Mouse (Mus musculus) midbrain, embryonic 11.5 days (tissue): ENCODE data around the gene Fuom. TPM values are rescaled to one million over a fixed set of nuclear protein-coding genes. Genes with fewer than 3 reads are reported as not detected.

Source experiments
- ATAC-seq: fragments of 200-750 bp; cut with Nextera tagmentation; 2 replicates; pipeline ENCODE4 v1.8.0; 2017; ENCODE audit warnings: moderate TSS enrichment, moderate library complexity; ENCODE audit not compliant: low FRiP score
- DNase-seq: peaks from one replicate; pipeline ENCODE4 v3.0.0; 2015; ENCODE audit warnings: low spot score; ENCODE audit errors: missing footprints
- H3K27ac ChIP-seq: fragments of 300-500 bp; sonication (generic); 2 replicates; pipeline ENCODE4 v1.5.1; 2014; ENCODE audit warnings: low read depth, low read length
- H3K27me3 ChIP-seq: fragments of 300-500 bp; sonication (generic); 2 replicates; pipeline ENCODE4 v1.6.1; 2014; ENCODE audit warnings: mild to moderate bottlenecking, low read length, moderate library complexity, mixed read lengths; ENCODE audit not compliant: control insufficient read depth, insufficient read depth
- H3K36me3 ChIP-seq: fragments of 300-500 bp; sonication (generic); 2 replicates; pipeline ENCODE4 v1.6.1; 2014; ENCODE audit warnings: mild to moderate bottlenecking, low read length, moderate library complexity, mixed read lengths; ENCODE audit not compliant: control insufficient read depth, insufficient read depth
- H3K4me1 ChIP-seq: fragments of 300-500 bp; sonication (generic); 2 replicates; pipeline ENCODE4 v1.6.1; 2014; ENCODE audit warnings: low read length; ENCODE audit not compliant: control insufficient read depth, insufficient read depth
- H3K4me2 ChIP-seq: fragments of 300-500 bp; sonication (generic); 2 replicates; pipeline ENCODE4 v1.6.1; 2014; ENCODE audit warnings: mild to moderate bottlenecking, moderate library complexity
- H3K4me3 ChIP-seq: fragments of 300-500 bp; sonication (generic); 2 replicates; pipeline ENCODE4 v1.5.1; 2014; ENCODE audit warnings: low read depth, low read length
- H3K9ac ChIP-seq: fragments of 300-500 bp; sonication (generic); 2 replicates; pipeline ENCODE4 v1.6.1; 2014; ENCODE audit warnings: low read length
- H3K9me3 ChIP-seq: fragments of 300-500 bp; sonication (generic); 2 replicates; pipeline ENCODE4 v1.6.1; 2016; ENCODE audit warnings: low read length; ENCODE audit not compliant: control insufficient read depth
- WGBS: fragments of 180-500 bp; shearing (Covaris S2); extraction: QIAGEN DNeasy Blood & Tissue Kit; methylation state at CpG from one replicate; pipeline ENCODE4 v1.1.7; 2014; 5-methylcytosine and 5-hydroxymethylcytosine counted together
- polyA plus RNA-seq: library from polyadenylated mRNA; unstranded; fragments of >200 nt; fragmentation: Nextera tagmentation; extraction: Ambion mirVana; gene quantifications from 2 replicates; pipeline ENCODE4 v1.2.1, GENCODE M21; 2014

Fuom gene
- polyA plus RNA-seq, 1 experiment from 2014 or later: 13.5 TPM

- no peak overlapping the region for H3K27ac ChIP-seq
- H3K4me2 ChIP-seq: no peak overlapping the region
- H3K4me3 ChIP-seq: no peak overlapping the region
- H3K36me3 ChIP-seq: no peaks in the 10 kb centered on the region
- H3K27me3 ChIP-seq: peaks cover 83% of the 10 kb centered on the region
- no peak overlapping the region for H3K9ac ChIP-seq
- WGBS: 76% methylated on average over 4 of the region's 4 CpGs
- ATAC-seq (no peak), DNase-seq (no peak)
- H3K4me1 ChIP-seq: peaks cover 20% of the 10 kb centered on the region
- no peaks in the 10 kb centered on the region for H3K9me3 ChIP-seq
Measured at GRCm38 (mm10) chr7:140054124-140054523, 48.1 kb downstream of the Fuom start.

DNA sequence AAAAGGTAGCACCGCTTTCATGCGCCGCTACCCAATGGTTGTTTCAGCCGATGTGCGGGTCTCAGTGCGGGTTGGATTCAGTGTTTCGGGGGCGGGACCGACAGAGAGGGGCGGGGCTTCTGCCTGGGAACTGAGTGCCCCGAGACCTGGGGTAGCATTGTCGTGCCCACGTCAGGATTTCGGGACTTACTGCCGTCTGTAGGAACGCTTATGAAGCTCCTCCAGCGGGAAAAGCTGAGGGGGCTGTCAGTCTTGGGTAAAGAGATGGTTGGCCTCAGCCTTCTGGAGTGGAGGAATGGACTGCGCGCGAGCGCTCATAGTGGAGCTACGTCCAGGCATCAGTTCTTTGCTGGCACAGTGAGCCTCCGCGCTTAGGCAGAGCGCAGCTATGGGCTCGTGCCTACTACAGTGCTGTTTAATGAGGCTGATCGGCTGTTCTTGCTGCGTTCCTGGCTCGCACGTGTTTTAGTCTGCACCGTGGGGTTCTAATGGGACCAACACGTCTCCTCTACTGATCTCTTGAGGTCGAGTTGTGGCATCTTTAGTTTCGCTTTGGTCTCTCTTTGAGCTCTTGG lies 53.0 kb downstream of the Fuom start:
- Histone ChIP-seq H3K4me3 (peak overlapping the region; percentile 28), H3K36me3 (no peaks in the 10 kb centered on the region), H3K27ac (no peak overlapping the region), H3K4me2 (peak overlapping the region; percentile 43), H3K9me3 (no peaks in the 10 kb centered on the region), H3K9ac (no peak overlapping the region), H3K4me1 (peaks cover 10% of the 10 kb centered on the region), H3K27me3 (peaks cover 98% of the 10 kb centered on the region)
- DNase-seq (peak; percentile 96), ATAC-seq (peak; percentile 64; the same call in 1 of the 2 replicates)
- WGBS: under 1% methylated on average over 34 of the region's 34 CpGs

DNA sequence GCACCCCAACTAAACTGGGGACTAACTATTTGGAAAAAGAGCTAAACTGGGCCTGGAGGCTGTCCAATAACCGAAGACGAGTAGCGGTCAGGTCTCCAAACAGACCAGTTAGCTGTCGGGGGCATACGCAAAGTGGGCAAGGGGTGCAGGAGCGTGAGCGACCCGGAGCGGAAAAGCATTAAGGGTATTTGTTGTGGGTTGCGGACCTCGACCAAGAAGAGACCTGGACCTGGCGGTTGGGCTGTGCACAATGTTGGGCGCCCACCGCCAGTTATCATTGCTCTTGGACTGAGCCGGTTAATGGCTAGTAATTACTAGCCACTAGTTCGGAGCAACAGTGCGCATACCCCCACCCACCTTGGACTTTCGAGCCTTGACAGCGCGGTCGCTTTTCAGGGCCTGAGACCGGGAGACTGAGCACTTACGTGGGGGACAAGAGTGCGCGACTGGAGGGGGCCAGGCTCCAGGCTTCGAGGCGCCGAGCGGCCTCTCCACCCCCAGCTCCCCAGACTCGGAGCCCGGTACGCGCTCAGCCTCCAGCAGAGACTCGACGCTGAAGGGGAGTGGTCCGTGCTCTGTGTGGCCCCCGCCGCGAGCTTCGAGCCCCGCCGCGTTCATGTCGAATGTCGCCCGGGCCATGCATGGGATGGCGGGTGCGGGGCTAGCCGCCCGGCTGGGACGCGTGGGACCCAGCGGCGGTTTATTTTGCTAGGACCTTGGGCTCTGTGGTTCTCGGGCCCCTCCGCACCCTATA lies 53.7 kb downstream of the Fuom start, which contains the start of gene Msx3:
TSS of gene Msx3 (minus strand) at position 729 of the 754 bp plus-strand sequence.
- Histone ChIP-seq H3K27ac (no peak within 1 kb of the TSS), H3K36me3 (no peaks in the 10 kb centered on the region), H3K4me2 (peak within 1 kb of the TSS; percentile 43), H3K9ac (no peak within 1 kb of the TSS), H3K9me3 (no peaks in the 10 kb centered on the region), H3K4me3 (peak within 1 kb of the TSS; percentile 28), H3K4me1 (peaks cover 10% of the 10 kb centered on the region), H3K27me3 (peaks cover 93% of the 10 kb centered on the region)
- ATAC-seq (peak; percentile 57), DNase-seq (peak; percentile 96)
- 1% methylated on average over 56 of the region's 56 CpGs for WGBS

GRCm38 (mm10) chr7:140047811-140048311 lies 54.4 kb downstream of the Fuom start:
- peaks cover 86% of the 10 kb centered on the region for H3K27me3 ChIP-seq
- H3K27ac ChIP-seq: no peak overlapping the region
- no peak for ATAC-seq
- H3K4me2 ChIP-seq: peak overlapping the region; percentile 39
- H3K4me1 ChIP-seq: peaks cover 10% of the 10 kb centered on the region
- no peak for DNase-seq
- H3K36me3 ChIP-seq: no peaks in the 10 kb centered on the region
- under 1% methylated on average over 33 of the region's 33 CpGs for WGBS
- peak overlapping the region; percentile 28 for H3K4me3 ChIP-seq
- H3K9ac ChIP-seq: no peak overlapping the region
- no peaks in the 10 kb centered on the region for H3K9me3 ChIP-seq

Other genes with a start within 250 kb of the Fuom start
- 0.55 and 0.79 TPM in 2 replicates for gene Kndc1, start 207.7 kb downstream of the Fuom start, polyA plus RNA-seq
- not detected in 2 replicates for gene Utf1, start 158.7 kb downstream of the Fuom start, polyA plus RNA-seq
- 0.34 and 1.2 TPM in 2 replicates for gene 6430531B16Rik, start 123.7 kb downstream of the Fuom start, polyA plus RNA-seq
- 1.8 TPM in 2 replicates for gene Adam8, start 109.9 kb downstream of the Fuom start, polyA plus RNA-seq
- gene Zfp511, start 66.0 kb downstream of the Fuom start, polyA plus RNA-seq: 36.3 and 43.1 TPM in 2 replicates
- 58.9 and 62.6 TPM in 2 replicates for gene Tubgcp2, start 65.8 kb downstream of the Fuom start, polyA plus RNA-seq
- 6.1 and 8.0 TPM in 2 replicates for gene Msx3, start 53.4 kb downstream of the Fuom start, polyA plus RNA-seq
- 7.6 and 8.8 TPM in 2 replicates for gene Caly, start 19.9 kb downstream of the Fuom start, polyA plus RNA-seq
- not detected in 2 replicates for gene Prap1, start 9.0 kb downstream of the Fuom start, polyA plus RNA-seq
- 12.1 and 14.7 TPM in 2 replicates for gene Paox, start 13.4 kb upstream of the Fuom start, polyA plus RNA-seq
- gene Echs1, start 14.0 kb upstream of the Fuom start, polyA plus RNA-seq: 163 and 178 TPM in 2 replicates
- gene Mtg1, start 35.1 kb upstream of the Fuom start, polyA plus RNA-seq: 21.4 and 31.2 TPM in 2 replicates
- 0.59 and 0.89 TPM in 2 replicates for gene Sprn, start 52.4 kb upstream of the Fuom start, polyA plus RNA-seq
- gene Olfr522, start 62.3 kb upstream of the Fuom start, polyA plus RNA-seq: not detected in 2 replicates
- not detected in 2 replicates for gene Olfr523, start 70.8 kb upstream of the Fuom start, polyA plus RNA-seq
- gene Olfr524, start 103.5 kb upstream of the Fuom start, polyA plus RNA-seq: not detected in 2 replicates
- gene Cd163l1, start 115.8 kb upstream of the Fuom start, polyA plus RNA-seq: not detected in 2 replicates
- not detected in 2 replicates for gene 5830411N06Rik, start 144.8 kb upstream of the Fuom start, polyA plus RNA-seq
- gene Olfr525, start 218.4 kb upstream of the Fuom start, polyA plus RNA-seq: not detected in 2 replicates
- not detected in 2 replicates for gene Olfr527, start 231.6 kb upstream of the Fuom start, polyA plus RNA-seq